Mouse (Mus musculus): Measurements from ENCODE around the gene Gab1.

Gene Gab1

DNA sequence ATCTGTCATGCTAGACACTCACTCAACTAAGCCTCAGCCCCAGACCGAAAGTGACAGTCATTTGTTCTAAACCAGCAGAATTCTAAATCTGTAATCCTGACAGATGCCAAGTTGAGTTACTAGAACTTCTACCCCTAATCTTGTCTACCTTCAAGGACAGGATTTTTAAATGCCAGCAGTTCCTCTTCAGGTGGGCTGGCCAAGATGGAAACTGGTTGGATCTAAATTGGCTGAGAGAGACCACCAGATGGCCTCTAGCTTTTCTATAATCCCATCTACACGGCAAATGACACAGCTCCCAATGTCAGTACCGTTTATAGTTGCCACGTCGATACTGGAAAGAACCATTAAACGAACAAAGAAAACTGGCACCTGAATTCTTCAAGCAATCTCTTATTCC lies 8.9 kb downstream of the Gab1 start:
- DNase-seq = no peak

DNA sequence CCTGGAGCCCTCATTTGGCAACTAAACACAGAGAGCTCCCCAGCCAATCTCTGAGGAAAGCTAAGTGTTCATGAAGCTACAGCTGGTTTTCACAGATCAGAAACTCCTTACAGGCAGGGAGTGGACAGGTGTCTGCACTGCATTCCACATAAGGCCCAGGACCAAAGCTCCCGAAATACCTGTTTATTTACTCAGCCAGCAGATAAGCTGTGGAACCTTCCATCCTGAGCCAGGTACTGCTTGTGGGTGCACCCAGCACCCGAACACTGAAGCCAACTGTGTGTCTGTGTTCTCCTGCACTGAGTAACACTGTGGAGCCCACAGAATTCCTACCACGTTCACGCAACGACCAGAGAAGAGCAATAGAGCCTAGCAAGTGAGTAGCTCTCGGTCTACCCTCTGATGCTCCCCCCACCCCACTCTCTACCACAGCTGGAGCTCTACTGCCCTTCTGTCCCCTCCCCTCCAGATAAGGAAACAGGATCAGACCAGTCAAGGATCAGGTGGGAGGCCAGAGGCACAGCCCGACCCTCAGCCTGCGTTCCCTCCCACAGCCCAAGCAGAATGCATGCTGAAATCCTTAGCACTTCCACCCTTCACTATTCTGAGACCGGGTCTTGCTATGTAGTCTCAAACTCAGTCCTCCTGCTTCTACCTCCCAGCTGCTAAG lies 9.6 kb downstream of the Gab1 start:
- DNase-seq = no peak

DNA sequence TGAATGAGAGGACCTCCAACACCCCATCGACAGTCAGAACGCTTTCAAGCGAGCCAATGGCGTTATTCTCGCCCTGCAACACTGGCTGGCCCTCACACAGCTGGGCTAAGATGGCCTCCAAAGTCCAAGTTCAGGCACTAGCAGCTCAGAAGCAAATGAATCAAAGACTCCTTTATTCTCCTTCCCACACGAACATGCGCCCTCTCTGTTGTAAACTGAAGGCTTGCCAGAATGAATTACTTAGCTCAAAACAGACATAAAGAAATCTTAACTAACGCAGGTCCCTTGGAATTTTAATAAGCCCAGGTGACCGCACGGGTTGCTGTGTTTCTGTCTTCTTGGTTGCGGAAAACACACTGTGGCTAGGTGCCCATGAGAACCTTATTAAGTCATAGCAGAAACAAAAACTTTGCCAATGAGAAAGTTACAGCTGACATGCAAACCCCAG lies 10.4 kb downstream of the Gab1 start:
- no peak for DNase-seq

DNA sequence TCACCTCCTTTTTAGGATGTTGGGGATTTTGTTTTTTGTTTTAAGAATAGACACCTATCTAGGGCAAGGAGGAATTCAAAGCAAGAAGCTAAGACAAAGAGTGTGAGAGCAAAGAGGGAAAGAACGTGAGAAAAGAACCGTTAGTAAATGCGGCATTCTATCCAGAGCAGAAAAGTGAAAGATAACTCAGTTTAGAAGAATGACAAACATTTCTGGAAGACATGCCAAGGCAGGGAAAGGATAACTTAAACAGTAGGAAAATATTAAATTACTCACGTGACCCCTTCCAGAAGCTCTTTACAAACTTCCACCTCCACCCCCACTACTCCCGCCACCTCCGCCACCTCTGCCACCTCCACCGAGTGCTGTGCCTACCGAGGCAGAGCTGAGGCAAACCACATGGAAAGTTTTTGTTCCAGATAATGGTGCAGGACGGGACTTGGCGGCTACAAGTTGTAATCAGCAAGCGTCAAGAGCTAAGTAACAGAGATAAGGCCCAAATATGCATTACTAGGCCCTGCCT lies 11.5 kb downstream of the Gab1 start:
- DNase-seq = no peak

DNA sequence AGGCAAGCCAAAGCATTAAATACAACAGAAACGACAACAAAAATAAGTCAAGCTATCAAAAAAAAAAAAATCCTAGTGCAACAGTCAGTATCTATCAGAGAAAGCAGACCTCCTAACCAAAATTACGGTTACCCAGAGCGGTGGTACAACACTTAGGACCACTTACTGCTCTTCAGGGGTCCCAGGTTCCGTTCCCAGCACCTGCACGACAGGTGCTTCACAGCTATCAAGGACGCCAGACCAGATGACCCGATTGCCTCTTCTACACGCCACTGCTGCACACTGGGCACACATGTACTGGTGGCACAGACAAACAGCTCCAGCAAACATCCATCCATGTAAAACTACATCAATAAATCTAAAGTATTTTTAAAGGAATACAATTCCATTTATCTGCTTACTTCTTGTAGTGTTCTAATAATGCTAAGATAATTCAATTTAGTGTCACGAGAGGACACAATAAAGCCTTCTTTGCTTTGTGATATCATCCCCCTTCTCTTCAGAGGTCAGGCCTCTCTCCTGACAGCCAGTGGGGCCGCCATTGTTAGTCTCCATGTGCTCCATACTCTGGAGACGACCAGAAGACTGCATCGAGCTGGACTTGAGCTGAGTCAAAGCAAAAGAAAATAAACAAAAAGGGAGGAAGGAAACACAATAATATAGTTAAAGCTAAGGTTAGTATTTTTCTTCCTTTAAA lies 12.2 kb downstream of the Gab1 start:
- no peak for DNase-seq

- no peak for DNase-seq
Observed at GRCm38 (mm10) chr8:80867598-80867997, 12.7 kb downstream of the Gab1 start.

GRCm38 (mm10) chr8:80865181-80865784 lies 15.0 kb downstream of the Gab1 start:
- DNase-seq = no peak

DNA sequence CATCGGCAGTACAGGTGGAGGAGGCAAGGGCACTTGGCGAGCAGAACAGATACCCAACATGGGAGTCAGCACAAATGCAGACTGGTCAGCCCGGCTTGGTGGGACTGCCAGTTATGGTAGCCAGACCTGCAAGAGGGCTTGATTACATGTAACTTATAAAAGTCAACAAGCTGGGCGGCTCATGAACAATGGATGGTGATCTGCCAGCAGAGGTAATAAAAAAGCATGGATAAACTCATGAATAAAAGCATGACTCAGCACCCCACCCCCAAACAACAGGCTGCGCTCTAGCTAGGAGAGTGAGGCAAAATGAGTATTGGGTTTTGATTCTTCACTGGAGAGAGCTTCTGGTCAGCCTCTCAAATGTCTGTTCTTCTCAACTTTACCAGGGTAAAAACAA lies 16.9 kb downstream of the Gab1 start:
- no peak for DNase-seq

- DNase-seq = no peak
Observed at GRCm38 (mm10) chr8:80859180-80859775, 21.0 kb downstream of the Gab1 start.

DNA sequence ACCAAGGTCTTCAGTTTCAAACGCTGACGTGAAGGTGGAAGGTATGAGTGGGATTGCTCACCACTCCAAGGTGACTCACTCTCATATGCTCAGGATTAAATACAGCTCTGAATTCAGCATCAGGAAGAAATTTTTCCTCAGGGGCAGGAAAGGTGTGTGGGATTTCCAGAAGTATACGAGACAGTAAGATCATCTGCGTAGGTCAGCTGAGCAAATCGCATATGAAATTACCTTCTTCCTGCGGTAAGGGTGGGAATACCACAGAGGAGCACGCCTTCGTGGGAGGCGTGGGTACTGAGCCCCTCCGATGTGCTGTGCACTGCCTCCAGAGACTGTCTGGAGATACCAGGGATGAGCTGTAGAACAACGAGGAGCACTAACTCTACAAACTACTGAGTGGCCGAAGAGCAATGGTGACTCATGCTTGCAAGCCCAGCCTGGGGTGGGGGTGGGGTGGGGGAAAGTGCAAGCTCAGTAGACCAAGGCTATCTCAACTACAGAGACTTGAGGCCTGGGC lies 22.4 kb downstream of the Gab1 start:
- no peak for DNase-seq

DNA sequence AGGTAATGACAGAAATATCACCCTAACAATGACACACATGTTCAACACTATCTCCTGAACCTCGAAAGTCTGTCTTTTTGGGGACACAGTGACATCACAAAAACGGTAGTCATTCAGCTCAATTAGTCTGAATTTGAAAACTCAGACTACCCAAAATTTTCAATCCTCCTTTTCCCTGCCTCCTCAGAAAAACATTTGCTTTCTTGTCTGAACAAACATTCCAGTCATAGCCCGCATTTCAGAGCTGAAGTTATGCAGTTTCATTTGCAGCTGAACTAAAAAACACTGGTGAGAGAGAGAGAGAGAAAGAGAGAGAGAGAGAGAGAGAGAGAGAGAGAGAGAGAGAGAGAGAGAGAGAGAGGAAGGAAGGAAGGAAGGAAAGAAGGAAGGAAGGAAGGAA lies 23.2 kb downstream of the Gab1 start:
- DNase-seq = no peak

DNA sequence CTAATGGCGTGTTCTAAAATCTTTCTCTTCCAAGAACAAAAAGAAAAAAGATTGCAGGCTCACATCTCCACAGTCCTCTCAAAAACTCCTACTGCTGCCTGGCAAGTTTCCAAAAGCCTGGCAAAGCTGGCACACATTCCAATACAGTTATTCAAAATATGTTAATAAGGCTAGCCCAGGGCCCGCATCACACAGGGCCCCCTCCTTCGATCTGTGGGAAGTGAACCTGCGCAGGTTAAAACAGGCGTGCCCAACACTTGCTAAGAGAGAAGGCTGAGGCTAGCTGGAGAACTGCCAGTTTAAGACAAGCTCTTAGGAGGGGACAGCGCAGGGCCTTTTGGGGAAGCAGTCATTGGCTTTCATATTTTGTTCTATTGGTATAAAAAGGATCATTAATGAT lies 23.7 kb downstream of the Gab1 start:
- no peak for DNase-seq

- DNase-seq = no peak
Observed at GRCm38 (mm10) chr8:80853622-80854021, 26.7 kb downstream of the Gab1 start.

DNA sequence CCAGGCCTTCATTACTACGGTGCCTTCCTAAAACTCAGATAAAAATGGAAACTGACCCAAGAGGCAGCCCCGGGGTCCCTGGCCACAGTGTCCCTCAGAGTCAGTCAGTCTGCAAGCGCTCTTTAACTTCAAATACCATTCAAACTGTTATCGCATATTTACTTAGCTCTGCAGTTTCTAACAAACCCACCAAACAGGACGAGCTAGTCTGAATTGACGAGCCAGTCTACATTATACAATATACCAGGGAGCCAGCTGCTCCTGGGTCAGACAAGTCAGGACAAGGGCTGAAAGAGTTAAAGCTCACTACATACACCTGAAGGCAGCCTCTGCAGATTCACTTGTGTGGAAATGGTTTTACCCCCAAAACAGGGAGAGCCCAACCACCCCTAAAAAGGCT lies 27.1 kb downstream of the Gab1 start:
- DNase-seq = no peak

- no peak for DNase-seq
Observed at GRCm38 (mm10) chr8:80852412-80853165, 27.7 kb downstream of the Gab1 start.

GRCm38 (mm10) chr8:80851648-80852047 lies 28.7 kb downstream of the Gab1 start:
- DNase-seq = no peak

- DNase-seq = no peak
Observed at GRCm38 (mm10) chr8:80850013-80850412, 30.3 kb downstream of the Gab1 start.

- DNase-seq = no peak
Observed at GRCm38 (mm10) chr8:80848631-80849030, 31.7 kb downstream of the Gab1 start.

- no peak for DNase-seq
Observed at GRCm38 (mm10) chr8:80847912-80848311, 32.4 kb downstream of the Gab1 start.

DNA sequence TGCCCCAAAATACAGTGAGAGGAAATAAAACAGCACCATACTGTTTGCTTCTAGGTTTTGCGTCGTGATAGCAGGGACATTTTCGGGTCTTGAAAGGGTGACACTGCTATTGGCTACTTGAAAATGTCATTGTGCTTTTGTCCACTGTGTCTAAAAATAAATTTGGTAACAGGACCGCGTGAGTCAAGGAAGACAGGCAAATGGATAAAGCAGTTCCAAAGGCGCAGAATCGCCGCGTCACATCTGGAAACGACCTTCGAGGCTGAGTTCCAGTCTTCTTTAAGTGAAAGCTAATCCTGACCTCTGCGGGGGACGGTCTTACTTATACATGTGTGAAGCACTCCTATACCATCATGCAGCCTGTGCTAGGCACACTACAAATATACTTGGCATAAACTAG lies 35.0 kb downstream of the Gab1 start:
- no peak for DNase-seq

GRCm38 (mm10) chr8:80843744-80844434 lies 36.4 kb downstream of the Gab1 start:
- DNase-seq = no peak

- DNase-seq = no peak
Observed at GRCm38 (mm10) chr8:80842514-80842913, 37.8 kb downstream of the Gab1 start.

All from thymus, postnatal 14 days (tissue).